ENCODE assay signal across 9 mouse cellular contexts in the genomic region with DNA sequence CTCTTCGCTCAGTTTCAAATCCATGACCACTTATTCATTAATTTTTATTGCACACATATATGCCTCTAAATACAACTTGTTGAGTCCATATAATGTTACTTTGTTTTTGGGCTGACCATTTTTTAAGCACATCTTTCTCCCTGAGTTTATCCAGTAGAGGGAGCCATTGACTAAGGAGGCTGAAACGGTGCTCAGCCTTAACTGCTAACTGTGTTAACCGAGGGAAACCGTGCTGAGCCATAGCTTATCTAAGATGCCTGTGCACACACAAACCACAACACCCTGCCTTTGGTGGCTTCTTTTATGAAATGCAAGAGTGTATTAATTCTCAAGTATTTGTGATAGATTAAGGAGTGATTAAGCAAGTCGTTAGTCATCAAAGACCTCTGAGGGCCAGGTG. TPM values are rescaled to one million over a fixed set of nuclear protein-coding genes. Genes with fewer than 3 reads are reported as not detected.
DNase-seq lines count a peak whose midpoint lies in the region; ATAC-seq lines count a peak whose summit lies in the region.
"Had no signal": no experiment of that assay in that cellular context is flagged by ENCODE, and none has a peak within 500 bp of the region (broad histone marks: within the 10 kb centered on the region; RNA-seq: fewer than 3 reads in every experiment).

No protein-coding gene starts in this region.

- peaks cover 53% of the 10 kb centered on the region for H3K36me3 ChIP-seq in hindbrain, embryonic 15.5 days
- H3K36me3 ChIP-seq in hindbrain, embryonic 10.5 days, result peaks cover 85% of the 10 kb centered on the region

- 54% methylated on average over 5 of the region's 5 CpGs for WGBS in hindbrain, embryonic 15.5 days
- WGBS in hindbrain, embryonic 10.5 days, result 65% methylated on average over 5 of the region's 5 CpGs

- no peaks in the 10 kb centered on the region for H3K9me3 ChIP-seq in hindbrain, embryonic 15.5 days
- no peaks in the 10 kb centered on the region for H3K9me3 ChIP-seq in hindbrain, embryonic 10.5 days
- H3K9me3 ChIP-seq: limb, embryonic 12.5 days had no signal

- no peak overlapping the region for H3K27ac ChIP-seq in hindbrain, embryonic 15.5 days (replicated peaks)
- H3K27ac ChIP-seq in hindbrain, embryonic 10.5 days, result no peak overlapping the region
- H3K27ac ChIP-seq: limb, embryonic 12.5 days had no signal

- no peak overlapping the region for H3K9ac ChIP-seq in hindbrain, embryonic 15.5 days
- H3K9ac ChIP-seq: limb, embryonic 12.5 days had no signal

- no peak overlapping the region for H3K4me2 ChIP-seq in hindbrain, embryonic 15.5 days
- H3K4me2 ChIP-seq: limb, embryonic 12.5 days had no signal

- no peaks in the 10 kb centered on the region for H3K27me3 ChIP-seq in hindbrain, embryonic 15.5 days
- H3K27me3 ChIP-seq in hindbrain, embryonic 10.5 days (ENCODE audit: insufficient read depth, poor library complexity, severe bottlenecking), result no peaks in the 10 kb centered on the region
- H3K27me3 ChIP-seq: limb, embryonic 12.5 days had no signal

- DNase-seq in hindbrain, embryonic 10.5 days (ENCODE audit: low spot score), result no peak
- peak; percentile 36 for DNase-seq in A20 (ENCODE audit: low read depth, low spot score)
- peak; percentile 54 for DNase-seq in MEL-GATA-1-ER (ENCODE audit: extremely low read depth, low read depth)
- peak; percentile 46 for DNase-seq in forelimb bud, embryonic 11.5 days (ENCODE audit: low read depth, low spot score)
- DNase-seq in ovary, postnatal 10 days (ENCODE audit: low spot score), result no peak
- DNase-seq in testis, postnatal 14 days (ENCODE audit: low spot score), result no peak
- no peak for DNase-seq in kidney, postnatal 10 days

- ATAC-seq in hindbrain, embryonic 15.5 days (ENCODE audit: low FRiP score, low read depth), result 0 out of 2 replicates have a peak, but pooled peaks have one; percentile 34

- H3K4me3 ChIP-seq in hindbrain, embryonic 15.5 days, result no peak overlapping the region
- no peak overlapping the region for H3K4me3 ChIP-seq in hindbrain, embryonic 10.5 days
- H3K4me3 ChIP-seq: limb, embryonic 12.5 days had no signal

- H3K4me1 ChIP-seq in hindbrain, embryonic 15.5 days (replicated peaks), result no peaks in the 10 kb centered on the region
- H3K4me1 ChIP-seq in hindbrain, embryonic 10.5 days (replicated peaks), result no peaks in the 10 kb centered on the region
- H3K4me1 ChIP-seq: limb, embryonic 12.5 days had no signal

RNA-seq across cellular contexts. Expression of gene Rpp30, which starts 7.3 kb away (rescaled TPM):
- 62.9 and 67.1 TPM in 2 replicates for polyA plus RNA-seq in hindbrain, embryonic 15.5 days (2015; fragmentation: Nextera tagmentation; extraction: Ambion mirVana)
- polyA plus RNA-seq in hindbrain, embryonic 10.5 days (2016; fragmentation: Nextera tagmentation; extraction: Ambion mirVana), result 113 and 121 TPM in 2 replicates

RNA-seq across cellular contexts. Expression of gene Ankrd1, which starts 29.1 kb away (rescaled TPM):
- polyA plus RNA-seq in hindbrain, embryonic 15.5 days (2015; fragmentation: Nextera tagmentation; extraction: Ambion mirVana), result not detected in 2 replicates
- 0.51 TPM in 1 of 2 replicates, not detected in the other for polyA plus RNA-seq in hindbrain, embryonic 10.5 days (2016; fragmentation: Nextera tagmentation; extraction: Ambion mirVana)

RNA-seq across cellular contexts. Expression of gene Htr7, which starts 33.5 kb away (rescaled TPM):
- 16.1 and 16.3 TPM in 2 replicates for polyA plus RNA-seq in hindbrain, embryonic 15.5 days (2015; fragmentation: Nextera tagmentation; extraction: Ambion mirVana)
- polyA plus RNA-seq in hindbrain, embryonic 10.5 days (2016; fragmentation: Nextera tagmentation; extraction: Ambion mirVana), result 0.81 and 0.86 TPM in 2 replicates

Comparison
In these comparisons a context has a peak if more than half of its experiments do, and no peak if none do; other contexts are left out.
1. DNase-seq: peak in A20 (single experiment), MEL-GATA-1-ER (single experiment) and forelimb bud, embryonic 11.5 days (single experiment); none in hindbrain, embryonic 10.5 days (single experiment), ovary, postnatal 10 days (single experiment), testis, postnatal 14 days (single experiment) and kidney, postnatal 10 days (single experiment).